Mouse (Mus musculus): ENCODE data around the gene 2900026A02Rik. TPM values are rescaled to one million over a fixed set of nuclear protein-coding genes. Genes with fewer than 3 reads are reported as not detected.

The 2900026A02Rik gene
- total RNA-seq, 1 experiment from 2014 or later, result 0.23 TPM

DNA sequence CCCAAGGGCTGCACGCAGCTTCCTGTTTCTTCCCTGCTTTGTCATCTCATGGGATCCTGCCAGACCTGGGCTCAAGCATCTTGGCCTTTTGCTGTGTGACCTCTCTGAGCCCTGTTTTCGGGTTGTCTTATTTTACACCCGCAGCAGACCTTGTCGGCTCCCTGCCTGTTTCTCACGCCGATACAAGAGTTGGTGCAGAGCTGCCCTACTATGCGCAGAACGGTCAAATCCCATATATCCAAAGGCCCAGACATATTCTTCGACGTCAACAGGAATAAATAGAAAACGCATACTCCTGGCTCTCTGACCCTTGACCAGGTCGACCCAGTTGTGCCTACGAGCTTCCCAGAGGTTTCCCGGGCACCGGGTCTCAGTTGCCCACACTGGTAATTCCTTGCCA lies 40.3 kb downstream of the 2900026A02Rik start:
- ATAC-seq (ENCODE audit: extremely low read depth, insufficient number of reproducible peaks, low FRiP score, poor library complexity, severe bottlenecking), result no peak

DNA sequence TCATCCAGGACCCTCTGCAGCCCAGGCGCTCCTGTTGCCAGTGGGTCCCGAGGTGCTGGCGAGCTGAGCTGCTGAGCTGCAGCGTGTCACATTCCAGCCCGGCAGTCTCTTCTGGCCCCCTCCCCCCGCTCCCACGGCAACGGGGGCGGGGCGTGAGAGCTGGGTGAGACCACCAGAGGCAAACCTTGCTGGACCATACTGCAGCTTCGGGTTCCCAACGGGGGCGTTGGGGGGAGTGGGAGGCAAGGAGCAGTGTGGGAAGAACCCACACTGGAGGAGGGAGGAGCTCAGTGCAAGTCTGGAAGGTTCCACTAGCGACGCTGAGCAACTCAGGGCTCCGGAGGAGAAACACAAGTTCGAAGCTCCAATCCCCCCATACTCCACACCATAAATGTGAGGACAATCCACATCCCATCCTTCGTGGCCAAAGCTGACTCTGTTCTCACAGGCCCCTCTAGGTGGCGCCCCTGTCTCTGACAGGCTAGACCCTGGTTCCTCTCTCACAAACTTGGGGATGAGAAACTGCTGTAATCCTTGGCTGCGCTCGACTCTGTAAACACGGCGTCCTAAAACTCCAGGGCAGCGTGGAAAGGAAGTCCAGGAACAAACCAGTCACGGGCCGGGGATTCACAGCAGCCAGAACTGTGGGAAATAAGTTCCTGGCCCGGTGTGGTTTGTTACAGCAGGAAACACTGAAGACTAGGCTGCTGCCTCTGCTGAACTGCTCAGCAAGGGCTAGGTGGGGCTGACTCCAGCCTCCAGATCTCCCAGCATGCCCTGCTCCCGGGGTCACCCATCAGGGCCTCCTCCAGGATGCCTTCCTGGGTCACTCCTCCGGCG lies 41.0 kb downstream of the 2900026A02Rik start:
- peak; percentile 20; the same call in 1 of the 2 replicates for ATAC-seq (ENCODE audit: extremely low read depth, insufficient number of reproducible peaks, low FRiP score, poor library complexity, severe bottlenecking)

DNA sequence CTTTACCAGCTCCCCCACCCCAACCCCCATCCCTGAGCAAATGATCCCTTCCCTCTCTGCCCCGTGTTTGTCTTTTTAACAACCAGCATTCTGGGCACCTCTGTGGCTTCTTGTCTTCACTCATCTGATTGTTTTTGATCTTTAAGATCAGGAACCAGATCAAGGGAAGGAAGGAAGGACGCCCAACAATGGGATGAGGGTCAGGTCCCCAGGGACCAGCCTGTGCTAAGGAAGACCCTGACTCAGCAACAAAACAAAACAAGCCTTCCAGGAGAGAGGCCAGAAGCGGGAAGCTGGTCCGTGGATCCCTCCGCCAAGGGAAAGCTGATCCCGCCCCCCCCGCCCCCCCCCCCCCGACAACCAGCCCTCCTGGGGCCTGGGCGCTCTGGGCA lies 41.6 kb downstream of the 2900026A02Rik start:
- no peak for ATAC-seq (ENCODE audit: extremely low read depth, insufficient number of reproducible peaks, low FRiP score, poor library complexity, severe bottlenecking)

DNA sequence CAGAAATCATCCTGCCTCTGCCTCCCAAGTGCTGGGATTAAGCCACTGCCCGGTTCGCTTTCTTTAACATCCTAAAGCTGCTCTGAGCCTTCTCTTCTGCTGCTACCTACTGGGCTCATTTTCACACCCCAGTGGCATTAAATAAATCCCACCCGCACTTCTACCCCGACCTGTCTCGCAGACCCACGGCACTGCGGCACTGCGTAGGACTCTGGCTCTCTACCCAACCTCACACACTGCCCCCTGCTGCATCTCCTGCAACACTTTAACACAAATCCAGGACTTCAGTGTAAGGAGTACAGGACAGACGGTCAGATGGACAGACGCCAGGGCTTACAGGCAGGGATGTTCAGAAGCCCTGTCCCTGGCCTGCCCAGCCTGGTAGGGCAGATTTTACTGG lies 45.1 kb downstream of the 2900026A02Rik start:
- no peak for ATAC-seq (ENCODE audit: extremely low read depth, insufficient number of reproducible peaks, low FRiP score, poor library complexity, severe bottlenecking)

DNA sequence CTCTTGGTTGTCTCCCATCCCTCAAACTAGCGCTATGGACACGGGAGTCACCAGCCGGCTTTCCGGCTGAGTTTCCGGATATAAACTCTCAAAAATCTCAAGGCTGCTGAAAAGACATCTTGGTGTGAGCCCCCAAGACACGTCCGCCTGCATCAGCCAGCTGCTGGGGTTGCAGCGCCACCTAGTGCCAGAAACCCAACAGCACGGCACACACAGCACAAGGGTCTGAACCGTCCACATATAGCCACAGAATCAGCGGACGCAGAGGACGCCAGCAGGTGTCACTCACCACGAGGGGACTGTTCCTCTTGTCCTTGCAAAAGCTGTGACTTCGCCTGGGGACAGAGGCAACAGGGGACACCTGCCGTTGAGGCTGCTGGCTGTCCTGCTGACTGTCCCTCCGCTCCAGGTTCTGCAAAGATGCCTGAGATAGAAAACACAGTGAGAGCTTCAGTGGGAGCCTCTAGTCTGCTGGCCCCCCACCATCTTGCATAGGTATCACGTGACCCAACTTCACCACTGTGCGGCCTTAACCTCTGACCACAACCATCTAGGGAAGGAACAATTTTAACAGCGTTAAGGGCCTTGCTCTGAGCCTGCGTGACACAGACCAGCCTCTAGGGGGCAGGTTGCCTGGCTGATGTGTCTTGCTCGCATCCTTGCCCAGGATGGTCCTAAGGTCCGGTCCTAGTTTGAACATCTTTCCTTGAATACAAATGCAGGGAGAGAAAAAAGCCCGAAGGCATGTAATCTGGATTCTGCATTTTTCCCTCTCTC lies 45.9 kb downstream of the 2900026A02Rik start:
- ATAC-seq (ENCODE audit: extremely low read depth, insufficient number of reproducible peaks, low FRiP score, poor library complexity, severe bottlenecking), result no peak

DNA sequence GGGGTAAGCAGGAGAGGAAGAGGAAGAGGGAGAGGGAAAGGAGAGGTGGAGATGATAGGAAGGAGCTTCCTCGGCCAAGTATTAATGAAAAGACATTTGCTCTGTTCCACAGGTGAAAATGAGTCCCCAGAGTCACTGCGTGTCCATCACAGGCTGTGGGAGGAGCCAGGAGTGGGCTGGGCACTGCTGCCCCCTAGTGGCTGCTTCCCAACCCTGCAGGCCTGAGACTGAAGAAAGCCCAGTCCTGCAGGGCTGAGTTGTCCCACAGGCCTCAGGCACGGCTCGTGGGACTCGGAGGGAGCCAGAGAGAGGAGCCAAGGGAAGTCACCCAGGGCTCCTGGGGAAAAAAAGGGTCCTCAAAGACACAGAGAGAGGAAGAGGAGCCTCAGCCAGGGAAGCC lies 47.7 kb downstream of the 2900026A02Rik start:
- peak; percentile 39 for ATAC-seq (ENCODE audit: extremely low read depth, insufficient number of reproducible peaks, low FRiP score, poor library complexity, severe bottlenecking)

DNA sequence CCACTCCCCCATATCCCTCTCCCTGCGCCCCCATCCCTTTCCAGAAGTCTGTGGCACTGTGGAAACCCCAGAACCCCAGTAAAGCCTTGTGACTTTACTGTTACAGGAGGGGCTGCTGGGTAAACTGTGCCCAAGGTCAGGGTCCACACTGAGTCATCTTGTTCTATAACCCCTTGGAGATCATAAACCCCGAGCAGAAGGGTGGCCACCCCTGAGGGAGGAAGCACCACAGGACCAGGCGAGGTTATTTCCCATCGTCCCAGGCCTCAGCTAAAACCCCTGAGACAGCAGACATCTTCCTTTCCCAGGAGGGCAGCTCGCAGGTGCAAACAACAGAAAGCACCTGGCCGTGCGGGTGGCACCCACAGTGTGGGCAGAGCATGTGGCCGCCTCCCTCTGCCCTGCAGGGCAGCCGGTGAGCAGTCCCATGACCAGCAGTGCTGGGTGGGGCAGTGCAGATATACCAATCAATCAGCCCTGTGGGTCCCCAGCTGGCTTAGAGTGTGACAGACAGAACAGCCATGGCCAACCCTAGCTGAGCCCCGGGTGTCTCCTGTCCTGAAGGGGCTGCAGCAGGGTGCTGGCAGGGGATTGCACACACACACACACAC lies 49.0 kb downstream of the 2900026A02Rik start:
- no peak for ATAC-seq (ENCODE audit: extremely low read depth, insufficient number of reproducible peaks, low FRiP score, poor library complexity, severe bottlenecking)

DNA sequence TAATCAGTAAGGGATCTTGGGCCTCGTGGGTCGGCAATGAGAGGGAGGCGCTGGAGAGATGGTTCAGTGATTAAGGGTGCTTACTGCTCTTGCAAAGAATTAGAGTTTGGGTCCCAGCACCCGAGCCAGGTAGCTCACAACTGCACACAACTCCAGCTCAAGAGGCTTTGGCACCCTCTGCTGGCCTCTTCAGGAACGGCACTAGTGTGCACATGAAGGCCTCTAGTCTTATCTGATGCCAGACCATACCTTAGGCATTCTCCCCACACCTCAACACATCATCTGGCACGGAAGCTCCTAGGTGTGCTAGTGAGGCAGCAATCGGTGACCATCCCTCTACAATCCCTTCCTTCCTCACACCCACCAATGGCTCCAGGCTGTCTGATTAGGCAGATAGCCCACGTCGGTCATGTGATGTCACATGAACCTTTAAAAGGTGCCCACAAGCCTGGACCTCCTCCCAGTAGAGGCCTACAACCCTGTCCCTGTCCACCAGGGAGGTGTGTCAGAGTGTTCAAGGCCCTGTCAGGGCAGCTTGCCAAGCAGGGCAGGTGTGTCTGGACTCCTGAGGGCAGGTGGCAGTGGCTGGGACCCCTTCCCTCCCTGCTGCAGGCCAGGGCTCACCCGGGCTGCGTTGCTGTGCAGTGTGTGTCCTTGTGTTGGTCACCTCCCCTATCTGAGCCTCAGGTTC lies 50.8 kb downstream of the 2900026A02Rik start:
- ATAC-seq (ENCODE audit: extremely low read depth, insufficient number of reproducible peaks, low FRiP score, poor library complexity, severe bottlenecking), result no peak

DNA sequence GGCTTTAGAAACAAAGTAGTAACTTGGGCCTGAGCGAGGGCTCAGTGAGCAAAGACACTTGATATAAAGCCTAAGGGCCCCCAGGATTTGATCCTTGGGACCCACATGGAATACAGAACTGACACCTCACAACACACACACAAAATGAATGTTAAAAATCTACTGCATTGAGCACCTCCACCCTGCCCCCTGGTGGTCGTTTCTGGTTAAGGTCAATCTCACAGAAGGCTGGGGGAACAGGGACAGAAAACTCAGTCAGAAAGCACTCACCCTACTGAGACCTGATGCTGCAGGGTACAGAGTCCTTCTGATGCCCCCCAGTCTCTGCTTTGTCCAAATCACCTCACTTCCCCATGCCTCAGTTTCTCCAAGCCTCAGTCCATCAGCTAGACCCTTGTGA lies 53.3 kb downstream of the 2900026A02Rik start:
- no peak for ATAC-seq (ENCODE audit: extremely low read depth, insufficient number of reproducible peaks, low FRiP score, poor library complexity, severe bottlenecking)

DNA sequence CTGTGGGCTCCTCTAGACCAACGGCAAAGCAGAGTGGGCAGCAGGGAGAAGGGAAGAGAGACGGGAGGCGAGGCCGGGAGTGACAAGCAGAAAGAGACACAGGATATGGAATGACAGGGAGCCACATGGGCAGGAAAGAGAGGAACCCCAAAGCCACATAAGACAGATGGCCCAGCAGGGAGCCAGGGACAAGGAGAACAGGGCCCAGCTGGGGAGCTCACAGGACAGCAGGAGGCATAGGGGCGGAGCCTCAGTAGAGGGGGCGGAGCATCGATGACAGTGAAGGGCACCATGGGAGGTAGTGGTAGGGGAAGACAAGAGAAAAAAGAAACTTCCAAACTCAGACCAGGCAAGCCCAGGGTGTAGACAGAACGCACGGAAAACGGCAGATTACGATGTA lies 55.6 kb downstream of the 2900026A02Rik start:
- ATAC-seq (ENCODE audit: extremely low read depth, insufficient number of reproducible peaks, low FRiP score, poor library complexity, severe bottlenecking), result no peak

DNA sequence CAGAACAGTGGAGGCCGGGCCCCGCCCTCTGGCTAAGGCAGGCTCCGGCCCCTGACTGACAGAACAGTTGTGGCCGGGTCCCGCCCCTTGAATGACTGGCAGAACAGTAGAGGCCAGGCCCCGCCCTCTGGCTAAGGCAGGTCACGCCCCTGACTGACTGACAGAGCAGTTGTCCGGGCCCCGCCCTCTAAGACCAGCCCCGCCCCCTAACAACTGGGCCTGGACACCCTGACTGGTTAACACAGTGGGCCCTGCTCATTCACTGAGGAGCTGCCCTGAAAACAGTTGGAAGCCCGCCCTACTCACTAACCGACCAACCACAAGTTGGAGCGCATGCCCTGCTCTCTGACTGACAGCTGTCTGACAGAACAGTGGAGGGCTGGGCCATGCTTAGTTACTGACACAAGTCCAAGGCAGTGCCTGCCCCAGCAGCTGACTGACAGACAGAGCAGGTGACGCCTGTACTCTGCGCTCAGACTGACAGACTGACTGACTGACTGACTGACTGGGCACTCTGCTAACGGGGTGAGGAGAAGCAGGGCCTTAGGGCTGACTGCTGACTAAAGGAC lies 56.1 kb downstream of the 2900026A02Rik start:
- peak; percentile 21 for ATAC-seq (ENCODE audit: extremely low read depth, insufficient number of reproducible peaks, low FRiP score, poor library complexity, severe bottlenecking)

DNA sequence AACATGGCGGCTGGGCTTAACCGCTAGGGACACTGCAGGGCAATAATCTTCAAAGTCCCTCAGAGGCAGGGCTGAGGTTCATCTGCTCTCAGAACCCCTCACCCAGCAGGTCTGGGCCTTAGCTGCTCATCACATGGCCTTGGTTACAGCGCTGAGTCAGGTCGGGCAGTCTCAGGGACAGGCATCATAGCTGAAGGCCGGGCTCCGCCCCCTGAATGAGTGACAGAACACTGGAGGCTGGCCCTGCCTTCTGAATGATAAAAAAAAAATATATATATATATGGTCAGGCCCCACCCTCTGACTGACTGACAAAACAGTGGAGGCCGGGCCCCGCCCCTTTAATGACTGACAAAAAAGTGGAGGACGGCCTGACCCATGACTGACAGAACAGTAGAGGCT lies 56.6 kb downstream of the 2900026A02Rik start:
- ATAC-seq (ENCODE audit: extremely low read depth, insufficient number of reproducible peaks, low FRiP score, poor library complexity, severe bottlenecking), result no peak

DNA sequence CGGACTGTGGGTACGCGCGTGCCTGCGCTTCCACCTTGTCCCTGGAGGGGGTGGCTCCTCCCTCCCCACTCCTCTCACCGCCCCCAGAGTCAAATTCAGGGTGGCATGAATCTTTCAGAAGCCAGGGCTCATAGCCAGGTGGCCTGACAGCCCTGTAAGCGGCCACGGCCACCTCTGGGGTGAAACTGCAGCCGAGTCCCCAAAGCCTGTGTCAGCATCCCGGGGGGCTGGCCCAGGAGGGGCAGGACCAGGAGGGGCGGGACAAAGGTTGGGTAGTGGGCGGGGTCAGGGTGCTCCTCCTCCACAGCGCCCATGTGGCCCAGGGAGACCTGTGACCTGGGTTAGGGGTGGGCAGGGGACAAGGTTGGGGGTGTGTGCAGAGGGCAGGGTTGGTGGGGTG lies 57.9 kb downstream of the 2900026A02Rik start:
- no peak for ATAC-seq (ENCODE audit: extremely low read depth, insufficient number of reproducible peaks, low FRiP score, poor library complexity, severe bottlenecking)

DNA sequence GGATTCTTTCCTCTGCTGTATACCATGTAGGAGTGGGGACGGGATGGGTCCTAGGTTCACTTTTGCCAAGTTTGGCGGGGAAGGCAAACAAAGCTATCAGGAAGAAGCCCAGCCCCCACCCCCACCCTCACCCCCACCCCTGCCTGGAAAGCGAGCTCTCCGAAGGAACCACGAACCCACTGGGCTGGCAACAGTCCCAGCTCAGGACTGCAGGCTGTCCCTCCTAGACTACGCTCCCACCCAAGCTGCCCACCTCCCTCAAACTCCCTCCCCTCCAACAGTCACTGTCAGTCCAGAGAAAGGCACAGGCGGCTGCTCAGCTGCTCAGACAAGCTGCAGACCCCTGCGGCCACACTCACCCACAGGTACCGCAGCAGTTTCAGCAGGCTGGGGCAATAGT lies 58.3 kb downstream of the 2900026A02Rik start:
- ATAC-seq (ENCODE audit: extremely low read depth, insufficient number of reproducible peaks, low FRiP score, poor library complexity, severe bottlenecking), result no peak

DNA sequence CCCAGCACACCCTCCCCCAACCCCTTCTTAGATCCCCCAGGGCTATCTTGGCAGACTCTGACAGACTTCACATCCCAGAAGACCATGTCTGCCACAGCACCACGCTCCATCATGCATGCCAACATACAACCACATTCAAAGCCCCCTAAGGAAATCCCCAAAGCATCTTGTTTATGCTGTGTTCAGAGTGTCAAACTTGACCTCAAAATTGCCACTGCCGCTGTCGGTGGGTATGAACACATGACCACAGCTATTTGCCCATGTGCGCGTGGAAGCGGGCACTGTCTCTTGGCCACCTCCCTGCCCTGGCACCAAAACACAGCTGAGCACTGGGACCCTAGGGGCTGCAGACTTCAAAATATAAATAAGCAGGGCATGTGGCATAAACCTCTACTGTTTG lies 59.5 kb downstream of the 2900026A02Rik start:
- ATAC-seq (ENCODE audit: extremely low read depth, insufficient number of reproducible peaks, low FRiP score, poor library complexity, severe bottlenecking), result no peak

DNA sequence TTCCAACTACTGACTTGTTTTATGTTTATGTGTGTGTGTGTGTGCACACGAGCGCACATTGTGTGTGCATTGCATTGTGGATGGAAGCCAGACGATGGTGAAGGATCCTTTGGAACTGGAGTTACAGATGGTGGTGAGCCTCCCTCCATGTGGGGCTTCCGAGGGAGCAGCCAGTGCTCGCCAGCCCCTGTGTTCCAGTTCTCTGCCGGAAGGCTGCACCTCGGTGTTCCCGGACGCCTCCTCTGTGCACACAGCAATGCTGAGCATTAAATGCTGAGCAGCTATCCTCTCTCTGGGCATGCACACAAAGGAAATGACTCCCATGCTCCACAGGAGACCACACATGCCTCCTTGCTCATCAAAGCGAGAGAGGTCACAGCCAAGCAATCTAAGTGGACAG lies 60.7 kb downstream of the 2900026A02Rik start:
- ATAC-seq (ENCODE audit: extremely low read depth, insufficient number of reproducible peaks, low FRiP score, poor library complexity, severe bottlenecking), result no peak

DNA sequence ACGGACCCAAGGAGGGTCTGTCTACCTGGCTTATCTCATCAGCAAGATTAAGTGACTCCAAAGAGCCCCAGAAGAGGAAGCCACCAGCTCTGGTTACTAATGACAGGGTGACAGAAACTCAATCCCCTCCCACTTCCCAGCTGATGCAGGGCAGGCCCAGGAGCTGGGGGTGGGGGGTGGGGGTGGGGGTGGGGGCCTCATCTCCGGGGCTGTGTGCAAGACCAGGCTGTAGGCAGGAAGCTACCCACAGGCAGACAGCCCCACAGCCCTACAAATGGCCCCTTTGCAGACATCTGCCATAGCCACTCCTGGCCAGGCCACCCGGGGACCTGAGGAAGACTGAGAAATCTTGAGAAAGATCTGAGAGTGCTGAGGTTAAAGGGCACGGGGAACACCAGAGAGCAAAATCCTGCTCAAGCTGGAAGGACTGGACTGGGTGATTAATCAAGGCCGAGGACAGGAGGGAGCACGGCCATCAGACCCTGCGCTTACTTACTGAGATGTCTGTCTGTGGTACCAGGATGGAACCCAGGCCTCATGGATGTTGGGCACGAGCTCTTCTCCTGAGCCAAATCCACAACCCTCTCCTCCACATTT lies 62.2 kb downstream of the 2900026A02Rik start:
- ATAC-seq (ENCODE audit: extremely low read depth, insufficient number of reproducible peaks, low FRiP score, poor library complexity, severe bottlenecking), result no peak

DNA sequence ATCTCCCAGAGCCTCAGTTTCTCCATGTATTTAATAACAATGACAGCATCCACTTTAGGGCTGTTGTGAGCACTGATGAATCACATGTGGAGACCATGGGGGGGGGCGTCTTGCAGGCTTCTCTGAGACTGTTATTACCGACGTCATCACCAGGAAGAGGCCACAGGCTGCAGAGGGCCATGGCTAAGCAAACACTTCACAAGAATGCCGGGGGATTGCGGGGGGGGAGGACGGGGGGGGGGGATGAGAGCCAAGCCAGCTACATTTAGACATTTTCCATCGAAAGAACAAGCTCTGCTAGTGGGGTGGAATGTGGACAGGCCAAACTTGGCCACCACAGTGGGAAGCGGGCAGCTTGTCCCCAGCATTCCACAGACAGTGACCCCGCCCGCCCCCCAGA lies 63.4 kb downstream of the 2900026A02Rik start:
- no peak for ATAC-seq (ENCODE audit: extremely low read depth, insufficient number of reproducible peaks, low FRiP score, poor library complexity, severe bottlenecking)

DNA sequence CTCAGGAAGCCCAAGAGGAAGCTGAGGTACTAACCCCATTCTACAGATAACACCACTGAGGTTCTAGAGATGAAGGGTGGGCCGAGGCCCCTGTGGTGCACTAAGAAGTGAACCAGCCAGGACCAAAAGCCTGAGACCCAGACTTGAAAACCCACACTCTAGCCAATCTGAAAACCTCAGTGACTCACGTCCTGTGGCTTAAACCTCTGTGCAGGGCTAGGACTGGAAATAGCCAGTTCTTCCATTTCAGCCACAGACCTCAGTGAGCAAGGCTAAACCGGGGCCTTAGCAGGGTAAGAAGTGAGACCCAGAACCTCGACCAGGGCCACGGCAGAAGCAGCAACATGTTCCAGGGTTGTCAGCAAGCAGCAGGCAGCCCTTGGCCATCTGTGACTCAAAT lies 64.0 kb downstream of the 2900026A02Rik start:
- ATAC-seq (ENCODE audit: extremely low read depth, insufficient number of reproducible peaks, low FRiP score, poor library complexity, severe bottlenecking), result no peak

All from neutrophil, adult 5-6 weeks (primary cell).